Mouse (Mus musculus) spleen, adult 2 months (tissue): ENCODE results near the gene Tmem87a. TPM values are rescaled to one million over a fixed set of nuclear protein-coding genes. Genes with fewer than 3 reads are reported as not detected.
A peak's percentile ranks its signal among the peaks of the same experiment; 100 is the strongest.

ENCODE experiments used
- DNase-seq, 2 experiments: peaks; one replicate each; pipeline versions ENCODE4 v3.0.0 to v3.0.0-alpha.2; 2012 to 2021; ENCODE audit warnings: low spot score in 2 of 2, low read depth in 1 of 2
- H3K27ac ChIP-seq: fragments of 200-500 bp; 2 replicates; pipeline ENCODE4 v1.5.1; 2012; ENCODE audit warnings: low read length, inconsistent platforms; ENCODE audit not compliant: insufficient read depth
- H3K27me3 ChIP-seq: fragments of 200-500 bp; 2 replicates; pipeline ENCODE4 v1.6.1; 2012; ENCODE audit warnings: mild to moderate bottlenecking, moderate library complexity, low read length, inconsistent platforms; ENCODE audit not compliant: control insufficient read depth, insufficient read depth
- H3K36me3 ChIP-seq: fragments of 200-500 bp; 2 replicates; pipeline ENCODE4 v1.6.1; 2012; ENCODE audit warnings: mild to moderate bottlenecking, low read length, inconsistent platforms; ENCODE audit not compliant: control insufficient read depth, insufficient read depth
- H3K4me1 ChIP-seq: fragments of 200-500 bp; 2 replicates; pipeline ENCODE4 v1.6.1; 2011; ENCODE audit warnings: inconsistent platforms; ENCODE audit not compliant: control insufficient read depth, insufficient read depth, insufficient read length
- H3K4me3 ChIP-seq: fragments of 200-500 bp; 2 replicates; pipeline ENCODE4 v1.5.1; 2011; ENCODE audit warnings: mild to moderate bottlenecking, inconsistent platforms; ENCODE audit not compliant: insufficient read depth, insufficient read length; ENCODE audit errors: extremely low read depth
- CTCF ChIP-seq: fragments of 200-500 bp; IDR thresholded peaks from 2 replicates; pipeline ENCODE4 v1.5.1; 2011; ENCODE audit warnings: mild to moderate bottlenecking, inconsistent platforms; ENCODE audit not compliant: insufficient read depth, insufficient read length, insufficient replicate concordance; ENCODE audit errors: extremely low read depth
- POLR2A ChIP-seq: fragments of 200-500 bp; IDR thresholded peaks from 2 replicates; pipeline ENCODE4 v1.6.1; 2011; ENCODE audit warnings: low read depth, low read length, inconsistent platforms
- WGBS: fragments of 180-500 bp; shearing (Covaris S2); methylation state at CpG from one replicate; pipeline ENCODE4 v1.1.7; 2018; 5-methylcytosine and 5-hydroxymethylcytosine counted together
- polyA plus RNA-seq: library from polyadenylated mRNA; depleted of rRNA; stranded (reverse); fragments of >200 nt; gene quantifications from 2 replicates; pipeline ENCODE4 v1.2.3, GENCODE M21; 2012

The Tmem87a gene
- polyA plus RNA-seq, 1 experiment = 7.1 TPM

DNA sequence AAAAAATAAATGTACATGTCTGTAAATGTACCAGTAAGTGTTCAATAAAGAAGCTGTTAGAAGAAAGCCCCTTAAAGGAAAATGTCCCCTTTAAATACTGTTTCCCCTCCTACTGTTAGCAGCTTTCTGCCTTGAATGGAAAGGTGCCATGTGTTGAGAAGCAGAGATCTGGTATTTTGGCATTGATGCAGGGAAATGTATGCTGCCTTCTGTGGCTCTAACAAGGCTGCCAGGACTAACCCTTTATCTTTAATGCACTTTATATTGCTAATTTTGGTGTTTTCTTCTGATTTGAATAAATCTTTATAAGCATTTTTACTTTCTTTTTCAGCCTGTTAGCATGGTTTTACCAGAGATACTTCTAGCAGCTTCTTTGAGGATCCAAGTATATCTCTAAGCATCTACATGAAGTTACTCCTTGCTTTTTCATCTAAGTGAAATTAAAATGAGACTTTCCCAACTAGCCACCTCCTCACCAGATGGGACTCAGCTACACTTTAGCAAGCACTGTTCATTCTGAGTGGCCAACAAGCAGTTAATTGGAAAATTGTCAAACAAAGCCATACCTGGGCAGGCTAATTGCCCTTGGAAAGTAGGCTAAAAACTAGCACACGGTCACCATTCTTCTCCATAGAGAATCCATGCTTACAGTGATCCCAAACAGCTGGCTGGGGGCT is 11.0 kb upstream of the Tmem87a start:
- no peak overlapping the region for H3K4me3 ChIP-seq
- no peaks in the 10 kb centered on the region for H3K4me1 ChIP-seq
- WGBS = 94% methylated on average over 1 of the region's 1 CpGs
- no peak overlapping the region for H3K27ac ChIP-seq
- no peaks in the 10 kb centered on the region for H3K27me3 ChIP-seq
- peaks cover 10% of the 10 kb centered on the region for H3K36me3 ChIP-seq
- TF ChIP-seq POLR2A (no peak), CTCF (no peak)
- no peak for DNase-seq

GRCm38 (mm10) chr2:120414113-120414512 is 10.2 kb upstream of the Tmem87a start:
- H3K4me1 ChIP-seq = no peaks in the 10 kb centered on the region
- no peak for DNase-seq
- H3K27ac ChIP-seq = no peak overlapping the region
- H3K27me3 ChIP-seq = no peaks in the 10 kb centered on the region
- H3K36me3 ChIP-seq = peaks cover 9% of the 10 kb centered on the region
- H3K4me3 ChIP-seq = no peak overlapping the region
- TF ChIP-seq CTCF (no peak), POLR2A (no peak)

GRCm38 (mm10) chr2:120411096-120411628 is 7.2 kb upstream of the Tmem87a start:
- H3K27ac ChIP-seq = no peak overlapping the region
- H3K36me3 ChIP-seq = peaks cover 9% of the 10 kb centered on the region
- no peak for TF ChIP-seq CTCF
- no peak for TF ChIP-seq POLR2A
- no peaks in the 10 kb centered on the region for H3K27me3 ChIP-seq
- no peak overlapping the region for H3K4me3 ChIP-seq
- 84% methylated on average over 3 of the region's 3 CpGs for WGBS
- no peak for DNase-seq
- no peaks in the 10 kb centered on the region; the same call in 1 of the 2 replicates for H3K4me1 ChIP-seq

- Histone ChIP-seq H3K36me3 (no peaks in the 10 kb centered on the region; the same call in 1 of the 2 replicates), H3K27ac (peak overlapping the region; percentile 96), H3K4me3 (peak overlapping the region; percentile 91), H3K27me3 (no peaks in the 10 kb centered on the region), H3K4me1 (peaks cover 2% of the 10 kb centered on the region; the same call in 1 of the 2 replicates)
- WGBS = 2% methylated on average over 14 of the region's 14 CpGs
- TF ChIP-seq CTCF = no peak
- no peak for TF ChIP-seq POLR2A
- no peak for DNase-seq
These were observed 1.2 kb upstream of the Tmem87a start for GRCm38 (mm10) chr2:120404823-120405765.

DNA sequence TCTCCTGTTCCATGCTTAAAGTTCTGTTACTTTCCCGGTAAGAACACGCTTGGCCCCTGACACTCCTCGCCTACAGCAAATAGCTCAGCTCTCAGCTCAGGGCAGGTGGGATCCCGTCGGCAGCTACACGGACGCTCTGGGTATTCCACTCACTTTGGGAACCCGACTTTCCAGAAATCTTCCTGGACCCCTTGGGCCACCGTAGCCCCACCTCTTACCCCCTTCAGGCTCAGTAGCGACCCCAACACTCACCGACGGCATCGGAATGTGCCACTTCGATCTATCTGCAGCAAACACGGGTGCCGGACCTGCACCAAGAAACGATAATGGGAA is 294 bp downstream of the Tmem87a start, which contains the start of gene Ganc:
Gene Ganc, plus strand, starts transcription at position 244 of the 333 bp plus-strand sequence.
- under 1% methylated on average over 17 of the region's 17 CpGs for WGBS
- Histone ChIP-seq H3K27ac (peak within 1 kb of the TSS; percentile 96), H3K4me3 (peak within 1 kb of the TSS; percentile 91), H3K36me3 (no peaks in the 10 kb centered on the region; the same call in 1 of the 2 replicates), H3K4me1 (peaks cover 2% of the 10 kb centered on the region; the same call in 1 of the 2 replicates), H3K27me3 (no peaks in the 10 kb centered on the region)
- no peak for TF ChIP-seq POLR2A
- TF ChIP-seq CTCF = no peak
- no peak for DNase-seq

DNA sequence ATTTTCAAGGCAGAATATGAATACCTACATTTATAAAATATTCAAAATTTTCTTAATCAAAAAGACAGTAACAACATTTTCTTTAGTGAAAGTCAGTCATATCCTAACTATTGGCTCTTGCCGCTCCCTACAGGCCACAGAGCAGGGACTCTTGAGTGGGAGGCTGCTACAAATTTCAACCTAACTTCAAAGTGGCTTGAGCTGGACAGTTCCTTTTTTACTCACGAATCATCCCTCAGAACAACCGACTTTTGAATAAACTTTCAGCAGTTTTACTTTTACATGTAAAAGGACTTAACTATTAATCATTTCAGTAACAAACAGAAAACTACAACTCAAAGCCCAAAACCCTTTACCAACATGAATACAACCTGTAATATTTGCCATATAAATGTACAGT is 1.1 kb downstream of the Tmem87a start:
- no peak for DNase-seq
- H3K27me3 ChIP-seq = no peaks in the 10 kb centered on the region
- no peak for TF ChIP-seq CTCF
- TF ChIP-seq POLR2A = no peak
- WGBS = 25% methylated on average over 3 of the region's 3 CpGs
- H3K4me3 ChIP-seq = no peak overlapping the region
- no peaks in the 10 kb centered on the region; the same call in 1 of the 2 replicates for H3K36me3 ChIP-seq
- H3K4me1 ChIP-seq = peaks cover 2% of the 10 kb centered on the region; the same call in 1 of the 2 replicates
- no peak overlapping the region for H3K27ac ChIP-seq
